19 mouse cellular contexts compared by ENCODE assay signal in the genomic region with DNA sequence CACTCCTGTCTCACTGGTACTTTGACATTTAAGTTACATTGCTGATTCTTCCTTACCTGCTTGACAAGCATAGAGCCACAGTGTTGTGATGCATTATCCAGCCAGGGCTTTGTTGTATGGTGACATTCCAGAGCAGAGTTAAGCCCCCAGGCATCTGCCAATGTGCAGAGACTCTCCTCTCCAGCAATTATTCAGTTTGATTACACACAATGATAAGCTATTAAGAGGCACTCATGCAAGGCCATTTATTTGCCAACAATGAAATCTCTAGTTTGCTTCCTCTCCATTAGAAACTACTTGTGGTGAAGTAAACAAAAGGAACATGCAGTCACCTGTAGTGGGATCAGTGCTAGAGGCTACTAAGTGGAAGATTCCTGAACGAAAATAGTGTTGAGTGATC.
DNase-seq lines count a peak whose midpoint lies in the region; ATAC-seq and TF ChIP-seq lines count a peak whose summit lies in the region.
"Had no signal": no experiment of that assay in that cellular context is flagged by ENCODE, and none has a peak within 500 bp of the region (broad histone marks: within the 10 kb centered on the region; RNA-seq: fewer than 3 reads in every experiment).

No protein-coding gene starts in this region.

- 8% methylated on average over 1 of the region's 1 CpGs for WGBS in forebrain, embryonic 14.5 days
- 9% methylated on average over 1 of the region's 1 CpGs for WGBS in forebrain, embryonic 13.5 days
- 36% methylated on average over 1 of the region's 1 CpGs for WGBS in hindbrain, postnatal 0 days

- DNase-seq in forebrain, embryonic 14.5 days (ENCODE audit: low spot score), result peak; percentile 10
- peak; percentile 79 for DNase-seq in Muller cell, postnatal 12 days (ENCODE audit: inconsistent ontology term)
- DNase-seq in embryo, embryonic 9.5 days (ENCODE audit: extremely low spot score), result peak; percentile 12
- DNase-seq in hindbrain, postnatal 0 days (ENCODE audit: low spot score), result peak; percentile 26
- no peak for DNase-seq in testis, postnatal 10 days (ENCODE audit: low spot score)
- DNase-seq in cerebellum, postnatal 4 days (ENCODE audit: low spot score in 2 of 2), result no peak
- DNase-seq: adrenal gland, postnatal 25 days; cerebellum, adult 8-10 months; heart, postnatal 10 days; kidney, adult 2 months; kidney, postnatal 25 days; lung, postnatal 10 days; thymus, adult 18-20 months had no signal

- H3K36me3 ChIP-seq in forebrain, embryonic 14.5 days (ENCODE audit: control insufficient read depth, insufficient read depth, low read length), result no peaks in the 10 kb centered on the region
- H3K36me3 ChIP-seq in forebrain, embryonic 13.5 days (ENCODE audit: poor library complexity, severe bottlenecking), result no peaks in the 10 kb centered on the region
- no peaks in the 10 kb centered on the region for H3K36me3 ChIP-seq in hindbrain, postnatal 0 days (ENCODE audit: insufficient read depth, low read length)
- H3K36me3 ChIP-seq: embryonic facial prominence, embryonic 12.5 days; limb, embryonic 13.5 days; liver, embryonic 15.5 days had no signal

- H3K4me1 ChIP-seq in forebrain, embryonic 14.5 days (ENCODE audit: control insufficient read depth, insufficient read depth, low read length), result no peaks in the 10 kb centered on the region
- H3K4me1 ChIP-seq in forebrain, embryonic 13.5 days, result no peaks in the 10 kb centered on the region
- H3K4me1 ChIP-seq in hindbrain, postnatal 0 days (ENCODE audit: insufficient read depth, low read length), result no peaks in the 10 kb centered on the region
- H3K4me1 ChIP-seq: embryonic facial prominence, embryonic 12.5 days; limb, embryonic 13.5 days; liver, embryonic 15.5 days; megakaryocyte, embryonic 14.5 days had no signal

- ATAC-seq in forebrain, embryonic 14.5 days, result no peak
- ATAC-seq in forebrain, embryonic 13.5 days, result no peak
- ATAC-seq in hindbrain, postnatal 0 days, result peak; percentile 47; the same call in 1 of the 2 replicates

- TF ChIP-seq CTCF in hindbrain, postnatal 0 days (IDR thresholded peaks at IDR 0.05; ENCODE audit: low read depth), result no peak

- H3K9me3 ChIP-seq in forebrain, embryonic 14.5 days (replicated peaks; ENCODE audit: control insufficient read depth, low read length), result no peaks in the 10 kb centered on the region
- H3K9me3 ChIP-seq in forebrain, embryonic 13.5 days (replicated peaks), result no peaks in the 10 kb centered on the region
- H3K9me3 ChIP-seq in hindbrain, postnatal 0 days (ENCODE audit: low read length), result no peaks in the 10 kb centered on the region
- H3K9me3 ChIP-seq: embryonic facial prominence, embryonic 12.5 days; limb, embryonic 13.5 days; liver, embryonic 15.5 days; megakaryocyte, embryonic 14.5 days had no signal

- no peaks in the 10 kb centered on the region for H3K27me3 ChIP-seq in forebrain, embryonic 14.5 days (replicated peaks; ENCODE audit: control insufficient read depth, insufficient read depth, low read length)
- no peaks in the 10 kb centered on the region for H3K27me3 ChIP-seq in forebrain, embryonic 13.5 days
- H3K27me3 ChIP-seq in hindbrain, postnatal 0 days (ENCODE audit: insufficient read depth, low read length), result no peaks in the 10 kb centered on the region
- H3K27me3 ChIP-seq: embryonic facial prominence, embryonic 12.5 days; limb, embryonic 13.5 days; liver, embryonic 15.5 days; megakaryocyte, embryonic 14.5 days had no signal

- no peak overlapping the region for H3K4me2 ChIP-seq in forebrain, embryonic 14.5 days (ENCODE audit: low read length)
- no peak overlapping the region for H3K4me2 ChIP-seq in forebrain, embryonic 13.5 days
- no peak overlapping the region for H3K4me2 ChIP-seq in hindbrain, postnatal 0 days (ENCODE audit: low read depth, low read length)
- H3K4me2 ChIP-seq: embryonic facial prominence, embryonic 12.5 days; limb, embryonic 13.5 days; liver, embryonic 15.5 days had no signal

- no peak overlapping the region for H3K4me3 ChIP-seq in forebrain, embryonic 14.5 days (ENCODE audit: low read depth, low read length)
- H3K4me3 ChIP-seq in forebrain, embryonic 13.5 days, result no peak overlapping the region
- H3K4me3 ChIP-seq in hindbrain, postnatal 0 days (ENCODE audit: low read length), result no peak overlapping the region
- H3K4me3 ChIP-seq: embryonic facial prominence, embryonic 12.5 days; left cerebral cortex, adult 2 months; limb, embryonic 13.5 days; liver, embryonic 15.5 days; megakaryocyte, embryonic 14.5 days had no signal

- no peak overlapping the region for H3K27ac ChIP-seq in forebrain, embryonic 14.5 days (ENCODE audit: low read depth, low read length)
- H3K27ac ChIP-seq in forebrain, embryonic 13.5 days, result no peak overlapping the region
- no peak overlapping the region for H3K27ac ChIP-seq in hindbrain, postnatal 0 days
- H3K27ac ChIP-seq: embryonic facial prominence, embryonic 12.5 days; left cerebral cortex, adult 2 months; limb, embryonic 13.5 days; liver, embryonic 15.5 days had no signal

- no peak overlapping the region for H3K9ac ChIP-seq in forebrain, embryonic 14.5 days (ENCODE audit: low read length)
- no peak overlapping the region for H3K9ac ChIP-seq in forebrain, embryonic 13.5 days
- no peak overlapping the region for H3K9ac ChIP-seq in hindbrain, postnatal 0 days (replicated peaks; ENCODE audit: low read length)
- H3K9ac ChIP-seq: embryonic facial prominence, embryonic 12.5 days; limb, embryonic 13.5 days; liver, embryonic 15.5 days had no signal

Comparison
In these comparisons a context has a peak if more than half of its experiments do, and no peak if none do; other contexts are left out.
1. DNase-seq: peak in forebrain, embryonic 14.5 days (single experiment), Muller cell, postnatal 12 days (single experiment), embryo, embryonic 9.5 days (single experiment) and hindbrain, postnatal 0 days (single experiment); none in testis, postnatal 10 days (single experiment) and cerebellum, postnatal 4 days (0 of 2).